Mouse (Mus musculus) intestine, embryonic 14.5 days (tissue): Measurements from ENCODE around the gene Bicral. TPM values are rescaled to one million over a fixed set of nuclear protein-coding genes. Genes with fewer than 3 reads are reported as not detected.
"Not testable (repeated sequence)": the region's sequence is repeated elsewhere in the genome, so short reads cannot be mapped to it uniquely, and the experiment has no call there.

ENCODE experiments used
- ATAC-seq: fragments of 200-750 bp; cut with Nextera tagmentation; replicated peaks from 2 replicates; pipeline ENCODE4 v1.8.0; 2017; ENCODE audit warnings: low read depth, moderate number of reproducible peaks, moderate TSS enrichment, moderate library complexity; ENCODE audit not compliant: low FRiP score, low TSS enrichment
- DNase-seq: peaks from one replicate; pipeline ENCODE4 v3.0.0-alpha.2; 2018; ENCODE audit warnings: low spot score
- H3K27ac ChIP-seq: fragments of 300-500 bp; sonication (generic); 2 replicates; pipeline ENCODE4 v1.5.1; 2014; ENCODE audit warnings: low read depth, mild to moderate bottlenecking, control low read depth
- H3K27me3 ChIP-seq: fragments of 300-500 bp; sonication (generic); replicated peaks from 2 replicates; pipeline ENCODE4 v1.6.1; 2014; ENCODE audit warnings: low read length, control low read depth; ENCODE audit not compliant: control insufficient read depth, insufficient read depth
- H3K36me3 ChIP-seq: fragments of 300-500 bp; sonication (generic); 2 replicates; pipeline ENCODE4 v1.6.1; 2014; ENCODE audit warnings: low read length, control low read depth; ENCODE audit not compliant: control insufficient read depth, insufficient read depth
- H3K4me1 ChIP-seq: fragments of 300-500 bp; sonication (generic); replicated peaks from 2 replicates; pipeline ENCODE4 v1.6.1; 2014; ENCODE audit warnings: low read length, control low read depth, mixed read lengths; ENCODE audit not compliant: control insufficient read depth, insufficient read depth
- H3K4me2 ChIP-seq: fragments of 300-500 bp; sonication (generic); 2 replicates; pipeline ENCODE4 v1.6.1; 2014; ENCODE audit warnings: low read length
- H3K4me3 ChIP-seq: fragments of 300-500 bp; sonication (generic); 2 replicates; pipeline ENCODE4 v1.5.1; 2014; ENCODE audit warnings: low read depth, low read length, control low read depth, mixed read lengths
- H3K9ac ChIP-seq: fragments of 300-500 bp; sonication (generic); 2 replicates; pipeline ENCODE4 v1.6.1; 2014; ENCODE audit warnings: mild to moderate bottlenecking, low read length
- H3K9me3 ChIP-seq: fragments of 300-500 bp; sonication (generic); 2 replicates; pipeline ENCODE4 v1.6.1; 2016; ENCODE audit warnings: low read length, control low read depth; ENCODE audit not compliant: control insufficient read depth
- WGBS: fragments of 180-500 bp; shearing (Covaris S2); extraction: QIAGEN DNeasy Blood & Tissue Kit; methylation state at CpG from one replicate; pipeline ENCODE4 v1.1.7; 2014; 5-methylcytosine and 5-hydroxymethylcytosine counted together
- polyA plus RNA-seq: library from polyadenylated mRNA; unstranded; fragments of >200 nt; fragmentation: Nextera tagmentation; extraction: Ambion mirVana; gene quantifications from 2 replicates; pipeline ENCODE4 v1.2.1, GENCODE M21; 2014

Gene Bicral
- polyA plus RNA-seq, 1 experiment from 2014 or later: 5.5 TPM

GRCm38 (mm10) chr17:46771616-46772015 lies 86.7 kb downstream of the Bicral start:
- Histone ChIP-seq H3K27me3 (no peaks in the 10 kb centered on the region), H3K27ac (peak overlapping the region; percentile 60; the same call in 1 of the 2 replicates), H3K4me2 (peak overlapping the region; percentile 73), H3K4me3 (peak overlapping the region; percentile 96), H3K9me3 (no peaks in the 10 kb centered on the region), H3K9ac (peak overlapping the region; percentile 78; the same call in 1 of the 2 replicates), H3K36me3 (peaks cover 25% of the 10 kb centered on the region), H3K4me1 (peaks cover 15% of the 10 kb centered on the region)
- 65% methylated on average over 17 of the region's 17 CpGs for WGBS
- no peak for DNase-seq
- ATAC-seq: no peak

GRCm38 (mm10) chr17:46771025-46771424 lies 87.3 kb downstream of the Bicral start:
- ATAC-seq: no peak

GRCm38 (mm10) chr17:46770546-46770945 lies 87.7 kb downstream of the Bicral start:
- Histone ChIP-seq H3K27me3 (no peaks in the 10 kb centered on the region), H3K4me3 (no peak overlapping the region), H3K9me3 (no peaks in the 10 kb centered on the region), H3K27ac (no peak overlapping the region), H3K36me3 (peaks cover 15% of the 10 kb centered on the region), H3K9ac (no peak overlapping the region), H3K4me1 (peaks cover 15% of the 10 kb centered on the region), H3K4me2 (no peak overlapping the region)
- 92% methylated on average over 11 of the region's 11 CpGs for WGBS
- ATAC-seq (no peak), DNase-seq (no peak)

More at GRCm38 (mm10) chr17:46771025-46771424, 87.3 kb downstream of the Bicral start:
- no peak overlapping the region for H3K27ac ChIP-seq
- no peak overlapping the region for H3K4me2 ChIP-seq
- 85% methylated on average over 4 of the region's 4 CpGs for WGBS
- DNase-seq: no peak
- no peaks in the 10 kb centered on the region for H3K27me3 ChIP-seq
- H3K9ac ChIP-seq: no peak overlapping the region
- H3K9me3 ChIP-seq: no peaks in the 10 kb centered on the region
- peaks cover 19% of the 10 kb centered on the region for H3K36me3 ChIP-seq
- H3K4me1 ChIP-seq: peaks cover 15% of the 10 kb centered on the region
- no peak overlapping the region for H3K4me3 ChIP-seq

- DNase-seq (no peak), ATAC-seq (no peak)
- Histone ChIP-seq H3K9me3 (no peaks in the 10 kb centered on the region), H3K9ac (no peak overlapping the region), H3K4me3 (no peak overlapping the region), H3K4me1 (peaks cover 6% of the 10 kb centered on the region), H3K27me3 (no peaks in the 10 kb centered on the region), H3K4me2 (no peak overlapping the region), H3K36me3 (no peaks in the 10 kb centered on the region), H3K27ac (no peak overlapping the region)
- 45% methylated on average over 8 of the region's 8 CpGs for WGBS
Measured at GRCm38 (mm10) chr17:46767868-46768267, 90.4 kb downstream of the Bicral start.

GRCm38 (mm10) chr17:46764916-46765315 lies 93.4 kb downstream of the Bicral start:
- not testable (repeated sequence) for DNase-seq, H3K27ac ChIP-seq, ATAC-seq, H3K9me3 ChIP-seq, H3K4me2 ChIP-seq, H3K27me3 ChIP-seq, H3K9ac ChIP-seq, H3K4me1 ChIP-seq, H3K36me3 ChIP-seq, H3K4me3 ChIP-seq
- WGBS: 58% methylated on average over 8 of the region's 9 CpGs

GRCm38 (mm10) chr17:46763544-46763943 lies 94.7 kb downstream of the Bicral start, which contains the start of gene Ptcra:
Gene Ptcra (minus strand): TSS chr17:46763712.
- no peak for ATAC-seq
- no peaks in the 10 kb centered on the region for H3K27me3 ChIP-seq
- H3K4me2 ChIP-seq: no peak within 1 kb of the TSS
- H3K4me1 ChIP-seq: no peaks in the 10 kb centered on the region
- H3K9ac ChIP-seq: no peak within 1 kb of the TSS
- DNase-seq: no peak
- H3K9me3 ChIP-seq: no peaks in the 10 kb centered on the region
- H3K36me3 ChIP-seq: no peaks in the 10 kb centered on the region
- no peak within 1 kb of the TSS for H3K27ac ChIP-seq
- no peak within 1 kb of the TSS for H3K4me3 ChIP-seq
- 81% methylated on average over 2 of the region's 2 CpGs for WGBS

- ATAC-seq: no peak
- H3K9me3 ChIP-seq: no peaks in the 10 kb centered on the region
- no peak overlapping the region for H3K4me3 ChIP-seq
- H3K4me2 ChIP-seq: no peak overlapping the region
- no peaks in the 10 kb centered on the region for H3K27me3 ChIP-seq
- 81% methylated on average over 12 of the region's 12 CpGs for WGBS
- H3K9ac ChIP-seq: no peak overlapping the region
- no peak overlapping the region for H3K27ac ChIP-seq
- no peak for DNase-seq
- H3K36me3 ChIP-seq: no peaks in the 10 kb centered on the region
- H3K4me1 ChIP-seq: no peaks in the 10 kb centered on the region
Measured at GRCm38 (mm10) chr17:46758753-46759152, 99.5 kb downstream of the Bicral start.

- H3K9me3 ChIP-seq: no peaks in the 10 kb centered on the region
- H3K4me3 ChIP-seq: peak within 1 kb of the TSS; percentile 63
- H3K4me2 ChIP-seq: peak within 1 kb of the TSS; percentile 73
- peak within 1 kb of the TSS; percentile 63 for H3K9ac ChIP-seq
- peak; percentile 97 for DNase-seq
- peak within 1 kb of the TSS; percentile 90 for H3K27ac ChIP-seq
- H3K27me3 ChIP-seq: no peaks in the 10 kb centered on the region
- WGBS: 1% methylated on average over 52 of the region's 58 CpGs
- peaks cover 9% of the 10 kb centered on the region for H3K4me1 ChIP-seq
- ATAC-seq: peak; percentile 99
- peaks cover 5% of the 10 kb centered on the region; the same call in 1 of the 2 replicates for H3K36me3 ChIP-seq
Measured at GRCm38 (mm10) chr17:46751794-46752556, 106.3 kb downstream of the Bicral start, which contains the start of gene Cnpy3. Gene Cnpy3 (minus strand): TSS chr17:46752214.
